Mouse (Mus musculus): ENCODE results near the gene Bicdl1. TPM values are rescaled to one million over a fixed set of nuclear protein-coding genes. Genes with fewer than 3 reads are reported as not detected.

The Bicdl1 gene
- polyA plus RNA-seq, 1 experiment from 2014 or later: 13.7 TPM

DNA sequence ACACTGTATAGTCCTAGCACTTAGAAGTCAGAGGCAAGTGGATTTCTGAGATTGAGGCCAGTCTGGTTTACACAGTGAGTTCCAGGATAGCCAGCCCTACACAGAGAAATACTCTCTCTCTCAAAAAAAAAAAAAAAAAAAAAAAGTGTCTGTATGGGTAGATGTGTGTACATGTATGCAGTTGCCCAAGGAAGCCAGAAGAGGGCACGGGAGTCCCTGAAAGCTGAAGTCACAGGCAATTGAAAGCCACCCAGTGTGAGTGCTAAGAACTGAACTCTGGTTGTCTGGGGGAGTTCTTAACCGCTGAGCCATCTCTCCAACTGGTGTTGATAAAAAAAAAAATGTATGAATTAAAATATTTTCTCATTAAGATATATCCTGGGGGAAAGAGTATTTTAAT, 3.1 kb upstream of the Bicdl1 start:
- Histone ChIP-seq H3K9me3 (ENCODE audit: control insufficient read depth, low read length) (0 out of 2 replicates have a peak, but pooled peaks cover 3% of the 10 kb centered on the region), H3K4me2 (ENCODE audit: low read depth, low read length) (no peak overlapping the region), H3K4me1 (ENCODE audit: control insufficient read depth, insufficient read depth, low read length) (peaks cover 13% of the 10 kb centered on the region), H3K4me3 (ENCODE audit: low read depth, low read length) (no peak overlapping the region), H3K27me3 (replicated peaks; ENCODE audit: control insufficient read depth, insufficient read depth, low read length) (peaks cover 33% of the 10 kb centered on the region), H3K36me3 (ENCODE audit: control insufficient read depth, insufficient read depth, low read length) (no peaks in the 10 kb centered on the region), H3K9ac (ENCODE audit: low read depth, low read length) (no peak overlapping the region), H3K27ac (replicated peaks; ENCODE audit: low read depth, low read length) (no peak overlapping the region)
- ATAC-seq (ENCODE audit: low read depth) (no peak), DNase-seq (ENCODE audit: low spot score) (no peak)
- WGBS: 84% methylated on average over 2 of the region's 2 CpGs

DNA sequence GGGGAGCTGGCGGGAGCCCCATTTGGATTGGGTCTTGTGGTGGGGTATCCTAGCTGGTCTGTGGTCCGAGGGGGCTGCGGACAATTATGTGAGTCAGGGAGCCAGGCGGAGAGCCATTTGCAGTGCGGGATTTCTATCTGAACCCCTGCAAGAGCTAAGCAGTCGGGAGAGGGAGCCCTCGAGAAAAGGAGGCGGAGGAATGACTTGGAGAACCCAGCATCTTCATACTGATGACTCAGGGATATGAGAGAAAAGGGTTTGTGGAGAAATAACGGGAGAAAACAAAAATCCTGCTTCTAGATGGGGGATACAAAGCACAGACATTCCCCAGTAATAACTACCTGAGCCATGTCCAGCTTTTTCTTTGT, 1.4 kb upstream of the Bicdl1 start:
- peaks cover 13% of the 10 kb centered on the region for H3K4me1 ChIP-seq (ENCODE audit: control insufficient read depth, insufficient read depth, low read length)
- H3K27ac ChIP-seq (replicated peaks; ENCODE audit: low read depth, low read length): no peak overlapping the region
- peak; percentile 79 for ATAC-seq (ENCODE audit: low read depth)
- peak overlapping the region; percentile 61 for H3K4me3 ChIP-seq (ENCODE audit: low read depth, low read length)
- DNase-seq (ENCODE audit: low spot score): peak; percentile 89
- H3K9me3 ChIP-seq (ENCODE audit: control insufficient read depth, low read length): 0 out of 2 replicates have a peak, but pooled peaks cover 3% of the 10 kb centered on the region
- H3K9ac ChIP-seq (ENCODE audit: low read depth, low read length): 0 out of 2 replicates have a peak overlapping the region, but pooled peaks have one; percentile 25
- H3K27me3 ChIP-seq (replicated peaks; ENCODE audit: control insufficient read depth, insufficient read depth, low read length): peaks cover 40% of the 10 kb centered on the region
- H3K36me3 ChIP-seq (ENCODE audit: control insufficient read depth, insufficient read depth, low read length): no peaks in the 10 kb centered on the region
- peak overlapping the region; percentile 99 for H3K4me2 ChIP-seq (ENCODE audit: low read depth, low read length)
- 1% methylated on average over 9 of the region's 9 CpGs for WGBS

DNA sequence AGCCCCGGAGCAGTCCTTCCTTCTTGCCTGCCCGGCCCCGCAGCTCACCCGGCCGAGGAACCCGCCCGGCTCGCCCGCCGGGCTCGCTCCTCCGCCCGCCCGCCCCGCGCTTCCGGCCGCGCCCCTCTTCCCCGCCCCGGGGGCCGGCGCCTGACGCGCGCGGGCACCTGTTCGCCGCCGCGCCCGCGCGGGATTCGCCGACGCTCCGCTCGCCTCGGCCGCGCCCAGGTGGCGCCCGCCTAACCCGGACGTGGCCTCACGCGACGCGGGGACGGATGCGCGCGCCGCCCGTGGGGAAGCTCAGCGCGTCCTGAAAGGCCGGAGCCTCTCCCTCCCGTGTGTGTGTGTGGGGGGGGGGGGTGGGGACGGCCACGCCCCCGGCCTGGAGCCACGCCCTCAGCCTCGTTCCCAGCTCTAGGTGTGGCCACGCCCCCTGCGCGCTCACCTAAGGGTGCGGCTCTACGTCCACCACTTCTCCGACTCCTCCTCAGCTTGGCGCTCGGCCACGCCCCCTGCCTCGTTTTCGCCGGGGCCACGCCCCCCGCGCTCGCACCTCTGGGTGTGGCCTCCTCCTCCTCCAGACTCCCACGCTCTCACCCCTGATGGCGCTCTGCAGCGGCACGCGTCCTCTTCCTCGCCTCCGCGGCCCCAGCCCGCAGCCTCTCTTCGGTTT, 891 bp upstream of the Bicdl1 start:
- Histone ChIP-seq H3K9ac (ENCODE audit: low read depth, low read length) (peak overlapping the region; percentile 57), H3K4me1 (ENCODE audit: control insufficient read depth, insufficient read depth, low read length) (peaks cover 13% of the 10 kb centered on the region), H3K27ac (replicated peaks; ENCODE audit: low read depth, low read length) (no peak overlapping the region; the same call in 1 of the 2 replicates), H3K4me3 (ENCODE audit: low read depth, low read length) (peak overlapping the region; percentile 61), H3K4me2 (ENCODE audit: low read depth, low read length) (peak overlapping the region; percentile 99), H3K36me3 (ENCODE audit: control insufficient read depth, insufficient read depth, low read length) (no peaks in the 10 kb centered on the region), H3K9me3 (ENCODE audit: control insufficient read depth, low read length) (0 out of 2 replicates have a peak, but pooled peaks cover 3% of the 10 kb centered on the region), H3K27me3 (replicated peaks; ENCODE audit: control insufficient read depth, insufficient read depth, low read length) (peaks cover 41% of the 10 kb centered on the region)
- ATAC-seq (ENCODE audit: low read depth): peak; percentile 93
- DNase-seq (ENCODE audit: low spot score): peak; percentile 90
- WGBS: 0% methylated on average over 14 of the region's 91 CpGs

DNA sequence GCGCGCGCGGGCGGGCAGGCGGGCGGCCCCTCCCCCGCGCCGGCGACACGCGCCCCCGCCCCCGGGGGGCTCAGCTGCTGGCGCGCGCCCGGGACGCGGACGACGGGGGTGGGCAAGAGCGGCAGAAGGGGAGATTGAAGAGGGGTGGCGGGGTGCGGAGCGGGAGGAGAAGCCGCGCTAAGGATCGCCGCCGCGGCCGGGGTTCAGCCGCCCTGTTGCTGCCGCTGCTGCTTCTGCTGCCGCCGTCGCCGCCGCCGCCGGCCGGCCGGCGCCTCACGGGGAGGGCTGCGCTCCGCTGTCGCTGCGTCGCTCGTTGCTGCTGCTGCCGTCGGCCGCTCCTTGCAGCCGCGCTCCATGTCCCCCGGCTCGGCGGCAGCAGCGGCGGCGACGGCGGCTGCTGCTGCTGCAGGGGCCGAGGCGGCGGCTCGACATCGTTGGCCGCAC, 333 bp upstream of the Bicdl1 start:
- peak overlapping the region; percentile 57 for H3K9ac ChIP-seq (ENCODE audit: low read depth, low read length)
- peaks cover 41% of the 10 kb centered on the region for H3K27me3 ChIP-seq (replicated peaks; ENCODE audit: control insufficient read depth, insufficient read depth, low read length)
- WGBS: 0% methylated on average over 9 of the region's 72 CpGs
- peak overlapping the region; percentile 99 for H3K4me2 ChIP-seq (ENCODE audit: low read depth, low read length)
- ATAC-seq (ENCODE audit: low read depth) (0 out of 2 replicates have a peak, but pooled peaks have one; percentile 5), DNase-seq (ENCODE audit: low spot score) (no peak)
- 0 out of 2 replicates have a peak, but pooled peaks cover 3% of the 10 kb centered on the region for H3K9me3 ChIP-seq (ENCODE audit: control insufficient read depth, low read length)
- H3K36me3 ChIP-seq (ENCODE audit: control insufficient read depth, insufficient read depth, low read length): no peaks in the 10 kb centered on the region
- peaks cover 13% of the 10 kb centered on the region for H3K4me1 ChIP-seq (ENCODE audit: control insufficient read depth, insufficient read depth, low read length)
- H3K4me3 ChIP-seq (ENCODE audit: low read depth, low read length): peak overlapping the region; percentile 61
- no peak overlapping the region; the same call in 1 of the 2 replicates for H3K27ac ChIP-seq (replicated peaks; ENCODE audit: low read depth, low read length)

DNA sequence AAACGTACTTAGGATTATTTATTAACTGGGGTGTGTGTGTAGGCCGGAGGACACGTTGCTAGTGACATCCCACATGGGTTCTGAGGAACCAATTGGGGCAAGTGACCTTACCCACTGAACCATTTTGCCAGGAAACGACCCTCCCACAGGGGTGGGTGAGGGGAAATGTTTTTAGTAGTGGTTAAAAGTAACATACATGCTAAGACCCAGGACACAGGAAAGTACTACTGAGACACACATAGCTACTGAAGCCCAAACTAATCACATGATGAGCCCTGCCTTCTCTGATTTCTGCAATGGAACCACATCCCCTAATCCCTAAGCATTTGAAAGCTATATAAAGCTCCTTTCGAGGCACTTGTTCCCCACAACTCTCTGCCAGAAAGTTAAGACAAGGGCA, 1.1 kb downstream of the Bicdl1 start:
- Histone ChIP-seq H3K27me3 (replicated peaks; ENCODE audit: control insufficient read depth, insufficient read depth, low read length) (peaks cover 41% of the 10 kb centered on the region), H3K9me3 (ENCODE audit: control insufficient read depth, low read length) (0 out of 2 replicates have a peak, but pooled peaks cover 3% of the 10 kb centered on the region), H3K4me1 (ENCODE audit: control insufficient read depth, insufficient read depth, low read length) (peaks cover 13% of the 10 kb centered on the region), H3K27ac (replicated peaks; ENCODE audit: low read depth, low read length) (no peak overlapping the region), H3K9ac (ENCODE audit: low read depth, low read length) (no peak overlapping the region), H3K4me2 (ENCODE audit: low read depth, low read length) (peak overlapping the region; percentile 99; the same call in 1 of the 2 replicates), H3K36me3 (ENCODE audit: control insufficient read depth, insufficient read depth, low read length) (no peaks in the 10 kb centered on the region), H3K4me3 (ENCODE audit: low read depth, low read length) (peak overlapping the region; percentile 61)
- no peak for ATAC-seq (ENCODE audit: low read depth)
- 72% methylated on average over 5 of the region's 5 CpGs for WGBS
- DNase-seq (ENCODE audit: low spot score): no peak

DNA sequence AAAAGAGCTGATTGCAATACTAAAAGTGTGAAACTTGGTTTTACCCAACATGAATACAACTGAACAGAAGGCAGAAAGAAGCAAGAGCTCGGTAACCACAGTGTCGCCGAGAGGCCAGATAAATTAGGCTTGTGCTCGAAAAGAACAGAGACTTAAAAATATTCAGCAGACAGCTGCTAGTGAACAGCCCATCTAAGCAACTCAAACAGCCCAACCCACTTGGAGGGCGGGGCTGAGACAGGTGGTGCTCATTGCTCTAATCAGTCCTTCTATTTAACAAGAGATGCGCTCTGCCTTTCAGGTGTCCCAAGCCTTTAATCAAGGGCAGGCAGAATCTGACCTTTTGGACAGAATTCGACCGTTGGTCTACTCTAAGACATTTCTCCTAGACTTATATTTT, 4.8 kb downstream of the Bicdl1 start:
- no peaks in the 10 kb centered on the region for H3K36me3 ChIP-seq (ENCODE audit: control insufficient read depth, insufficient read depth, low read length)
- no peak overlapping the region for H3K27ac ChIP-seq (replicated peaks; ENCODE audit: low read depth, low read length)
- WGBS: 82% methylated on average over 8 of the region's 8 CpGs
- no peaks in the 10 kb centered on the region for H3K9me3 ChIP-seq (ENCODE audit: control insufficient read depth, low read length)
- no peak overlapping the region for H3K4me3 ChIP-seq (ENCODE audit: low read depth, low read length)
- DNase-seq (ENCODE audit: low spot score) (no peak), ATAC-seq (ENCODE audit: low read depth) (no peak)
- H3K27me3 ChIP-seq (replicated peaks; ENCODE audit: control insufficient read depth, insufficient read depth, low read length): peaks cover 24% of the 10 kb centered on the region
- H3K9ac ChIP-seq (ENCODE audit: low read depth, low read length): no peak overlapping the region
- H3K4me1 ChIP-seq (ENCODE audit: control insufficient read depth, insufficient read depth, low read length): peaks cover 6% of the 10 kb centered on the region
- H3K4me2 ChIP-seq (ENCODE audit: low read depth, low read length): no peak overlapping the region

DNA sequence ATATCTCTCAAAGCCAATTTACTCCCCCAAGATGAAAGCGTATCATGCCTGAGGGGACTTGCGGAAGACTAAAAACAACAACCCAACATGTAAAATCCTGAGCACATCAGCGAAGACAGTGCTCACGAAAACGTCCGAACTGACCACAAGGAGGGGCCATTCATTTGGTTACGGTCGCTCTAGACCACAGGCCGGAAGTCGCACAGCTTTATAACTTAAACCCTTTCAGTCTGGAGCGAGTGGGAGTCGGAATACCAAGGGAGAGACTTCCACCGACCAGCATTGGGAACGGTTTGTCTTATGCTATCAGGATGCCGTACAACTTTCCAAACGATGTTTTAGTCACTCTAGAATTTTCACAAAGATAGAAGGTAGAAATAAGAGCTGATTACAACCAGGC, 5.4 kb downstream of the Bicdl1 start:
- H3K27me3 ChIP-seq (replicated peaks; ENCODE audit: control insufficient read depth, insufficient read depth, low read length): peaks cover 21% of the 10 kb centered on the region
- WGBS: 76% methylated on average over 16 of the region's 16 CpGs
- H3K9ac ChIP-seq (ENCODE audit: low read depth, low read length): no peak overlapping the region
- DNase-seq (ENCODE audit: low spot score): no peak
- no peaks in the 10 kb centered on the region for H3K36me3 ChIP-seq (ENCODE audit: control insufficient read depth, insufficient read depth, low read length)
- no peak overlapping the region for H3K27ac ChIP-seq (replicated peaks; ENCODE audit: low read depth, low read length)
- no peak for ATAC-seq (ENCODE audit: low read depth)
- H3K4me1 ChIP-seq (ENCODE audit: control insufficient read depth, insufficient read depth, low read length): peaks cover 4% of the 10 kb centered on the region
- H3K4me3 ChIP-seq (ENCODE audit: low read depth, low read length): no peak overlapping the region
- H3K4me2 ChIP-seq (ENCODE audit: low read depth, low read length): no peak overlapping the region
- no peaks in the 10 kb centered on the region for H3K9me3 ChIP-seq (ENCODE audit: control insufficient read depth, low read length)

DNA sequence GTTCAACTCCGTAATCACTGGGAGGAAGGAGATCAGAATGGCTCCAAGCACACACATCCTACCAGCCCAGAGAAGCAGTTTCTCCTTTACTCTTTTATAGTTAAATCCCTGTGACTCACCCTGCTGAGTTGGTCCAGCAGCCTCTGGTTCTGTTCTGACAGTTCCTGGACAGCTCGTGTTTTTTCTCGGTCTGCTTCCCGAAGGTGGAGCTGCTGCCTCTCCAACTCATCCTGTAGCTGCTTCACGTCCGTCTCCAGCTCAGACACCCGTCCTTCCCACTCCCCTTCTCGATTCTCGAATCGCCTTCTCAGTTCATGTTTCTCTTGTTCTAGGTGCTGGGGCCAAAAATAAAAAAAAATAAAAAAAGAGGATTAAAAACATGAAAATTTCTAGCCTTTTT, 7.0 kb downstream of the Bicdl1 start:
- Histone ChIP-seq H3K4me2 (ENCODE audit: low read depth, low read length) (no peak overlapping the region), H3K4me1 (ENCODE audit: control insufficient read depth, insufficient read depth, low read length) (no peaks in the 10 kb centered on the region), H3K27ac (replicated peaks; ENCODE audit: low read depth, low read length) (no peak overlapping the region), H3K4me3 (ENCODE audit: low read depth, low read length) (no peak overlapping the region), H3K9ac (ENCODE audit: low read depth, low read length) (no peak overlapping the region), H3K27me3 (replicated peaks; ENCODE audit: control insufficient read depth, insufficient read depth, low read length) (peaks cover 6% of the 10 kb centered on the region), H3K36me3 (ENCODE audit: control insufficient read depth, insufficient read depth, low read length) (no peaks in the 10 kb centered on the region), H3K9me3 (ENCODE audit: control insufficient read depth, low read length) (no peaks in the 10 kb centered on the region)
- DNase-seq (ENCODE audit: low spot score) (no peak), ATAC-seq (ENCODE audit: low read depth) (no peak)
- 86% methylated on average over 10 of the region's 10 CpGs for WGBS
